Mouse (Mus musculus) forebrain, postnatal 0 days (tissue): ENCODE data around the gene Gpx4. TPM values are rescaled to one million over a fixed set of nuclear protein-coding genes. Genes with fewer than 3 reads are reported as not detected.
A peak's percentile ranks its signal among the peaks of the same experiment; 100 is the strongest.

Experiments
- ATAC-seq: fragments of 200-750 bp; cut with Nextera tagmentation; 2 replicates; pipeline ENCODE4 v1.8.0; 2017; ENCODE audit warnings: mild to moderate bottlenecking, moderate library complexity
- DNase-seq: peaks from one replicate; pipeline ENCODE4 v3.0.0-alpha.2; 2015
- H3K27ac ChIP-seq: fragments of 300-500 bp; sonication (generic); 2 replicates; pipeline ENCODE4 v1.5.1; 2014; ENCODE audit warnings: low read depth, mild to moderate bottlenecking, antibody characterized with exemption, low read length, moderate library complexity, mixed read lengths
- H3K27me3 ChIP-seq: fragments of 300-500 bp; sonication (generic); 2 replicates; pipeline ENCODE4 v1.6.1; 2014; ENCODE audit warnings: mild to moderate bottlenecking, low read length, mixed read lengths; ENCODE audit not compliant: insufficient read depth
- H3K36me3 ChIP-seq: fragments of 300-500 bp; sonication (generic); 2 replicates; pipeline ENCODE4 v1.6.1; 2014; ENCODE audit warnings: mild to moderate bottlenecking, moderate library complexity; ENCODE audit not compliant: insufficient read depth
- H3K4me1 ChIP-seq: fragments of 300-500 bp; sonication (generic); 2 replicates; pipeline ENCODE4 v1.6.1; 2014; ENCODE audit warnings: antibody characterized with exemption; ENCODE audit not compliant: insufficient read depth
- H3K4me2 ChIP-seq: fragments of 300-500 bp; sonication (generic); 2 replicates; pipeline ENCODE4 v1.6.1; 2014; ENCODE audit warnings: low read depth, mild to moderate bottlenecking, moderate library complexity
- H3K4me3 ChIP-seq: fragments of 300-500 bp; sonication (generic); 2 replicates; pipeline ENCODE4 v1.5.1; 2014; ENCODE audit warnings: low read depth, low read length, mixed read lengths
- H3K9ac ChIP-seq: fragments of 300-500 bp; sonication (generic); 2 replicates; pipeline ENCODE4 v1.6.1; 2014; ENCODE audit warnings: mild to moderate bottlenecking
- H3K9me3 ChIP-seq: fragments of 300-500 bp; sonication (generic); 2 replicates; pipeline ENCODE4 v1.6.1; 2016; ENCODE audit warnings: low read length
- CTCF ChIP-seq: sonication (generic); IDR thresholded peaks from 2 replicates; pipeline ENCODE4 v1.5.1; 2016; ENCODE audit warnings: antibody characterized with exemption, control low read depth, low read depth
- WGBS: fragments of 180-500 bp; shearing (Covaris S2); extraction: QIAGEN DNeasy Blood & Tissue Kit; methylation state at CpG from one replicate; pipeline ENCODE4 v1.1.7; 2014; 5-methylcytosine and 5-hydroxymethylcytosine counted together
- polyA plus RNA-seq: library from polyadenylated mRNA; unstranded; fragments of >200 nt; fragmentation: Nextera tagmentation; extraction: Ambion mirVana; gene quantifications from 2 replicates; pipeline ENCODE4 v1.2.1, GENCODE M21; 2015
- total RNA-seq: library from RNA; depleted of rRNA; stranded (reverse); fragments of >200 nt; gene quantifications from 2 replicates; pipeline ENCODE4 v1.2.3, GENCODE M21; 2014

The Gpx4 gene
- total and polyA plus RNA-seq, 2 experiments from 2014 or later = 401 to 644 TPM

DNA sequence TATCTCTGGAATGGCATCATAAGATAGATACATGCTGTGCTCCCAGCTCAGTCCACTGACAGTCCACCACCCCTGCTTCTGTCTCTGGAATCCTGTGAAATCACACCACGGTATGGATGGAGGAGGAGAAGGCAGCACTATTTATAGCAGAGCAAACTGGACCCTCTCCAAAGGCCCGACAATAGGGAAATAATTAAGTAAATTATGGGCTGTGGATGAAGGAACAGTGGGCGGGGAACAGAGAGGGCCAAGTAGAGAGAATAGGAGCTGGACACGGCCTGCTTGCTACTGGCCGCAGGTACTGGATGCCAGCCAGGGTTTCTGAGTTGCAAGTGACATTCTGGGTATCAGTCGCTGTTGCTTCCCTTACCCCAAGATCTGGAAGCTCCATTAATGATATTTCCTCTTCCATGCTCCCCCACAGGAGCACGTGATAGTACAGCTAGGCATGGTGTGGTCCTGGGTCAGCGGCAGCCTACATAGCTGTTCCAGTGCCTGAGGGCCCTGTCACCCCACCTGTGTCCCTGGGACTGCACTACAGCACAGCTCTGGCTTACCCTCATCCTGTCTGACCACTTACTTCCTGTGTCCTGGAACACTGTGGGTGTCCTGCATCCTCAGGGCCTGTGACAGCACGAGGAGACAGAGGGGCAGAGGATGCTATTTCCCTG, 38.0 kb downstream of the Gpx4 start:
- H3K9me3 ChIP-seq = no peaks in the 10 kb centered on the region
- no peaks in the 10 kb centered on the region for H3K27me3 ChIP-seq
- H3K9ac ChIP-seq = peak overlapping the region; percentile 10; the same call in 1 of the 2 replicates
- WGBS = 57% methylated on average over 9 of the region's 9 CpGs
- H3K4me1 ChIP-seq = no peaks in the 10 kb centered on the region
- no peak for TF ChIP-seq CTCF
- ATAC-seq = peak; percentile 38
- DNase-seq = peak; percentile 22
- no peak overlapping the region for H3K4me2 ChIP-seq
- H3K36me3 ChIP-seq = peaks cover 40% of the 10 kb centered on the region
- no peak overlapping the region for H3K4me3 ChIP-seq
- H3K27ac ChIP-seq = no peak overlapping the region; the same call in 1 of the 2 replicates

- no peaks in the 10 kb centered on the region for H3K27me3 ChIP-seq
- ATAC-seq = no peak
- no peak overlapping the region for H3K27ac ChIP-seq
- H3K4me3 ChIP-seq = no peak overlapping the region
- WGBS = 91% methylated on average over 3 of the region's 3 CpGs
- no peak for DNase-seq
- H3K9ac ChIP-seq = no peak overlapping the region
- no peak for TF ChIP-seq CTCF
- no peaks in the 10 kb centered on the region for H3K4me1 ChIP-seq
- no peaks in the 10 kb centered on the region for H3K9me3 ChIP-seq
- peaks cover 23% of the 10 kb centered on the region; the same call in 1 of the 2 replicates for H3K36me3 ChIP-seq
- no peak overlapping the region for H3K4me2 ChIP-seq
Measured at GRCm38 (mm10) chr10:80086847-80087246, 39.9 kb downstream of the Gpx4 start.

- ATAC-seq = no peak
- WGBS = 91% methylated on average over 8 of the region's 8 CpGs
- no peak overlapping the region for H3K4me3 ChIP-seq
Measured at GRCm38 (mm10) chr10:80087483-80087882, 40.5 kb downstream of the Gpx4 start.

GRCm38 (mm10) chr10:80089146-80089545, 42.2 kb downstream of the Gpx4 start:
- Histone ChIP-seq H3K9me3 (no peaks in the 10 kb centered on the region), H3K4me2 (no peak overlapping the region), H3K27me3 (no peaks in the 10 kb centered on the region), H3K4me1 (no peaks in the 10 kb centered on the region), H3K9ac (no peak overlapping the region), H3K27ac (no peak overlapping the region), H3K36me3 (0 out of 2 replicates have a peak, but pooled peaks cover 4% of the 10 kb centered on the region), H3K4me3 (no peak overlapping the region)
- DNase-seq (no peak), ATAC-seq (no peak)
- no peak for TF ChIP-seq CTCF
- 63% methylated on average over 4 of the region's 4 CpGs for WGBS

More at GRCm38 (mm10) chr10:80087483-80087882, 40.5 kb downstream of the Gpx4 start:
- Histone ChIP-seq H3K9ac (no peak overlapping the region), H3K27ac (no peak overlapping the region), H3K36me3 (peaks cover 17% of the 10 kb centered on the region; the same call in 1 of the 2 replicates), H3K4me2 (no peak overlapping the region), H3K4me1 (no peaks in the 10 kb centered on the region), H3K27me3 (no peaks in the 10 kb centered on the region), H3K9me3 (no peaks in the 10 kb centered on the region)
- TF ChIP-seq CTCF = no peak
- no peak for DNase-seq

- DNase-seq (no peak), ATAC-seq (no peak)
- Histone ChIP-seq H3K9me3 (no peaks in the 10 kb centered on the region), H3K4me3 (no peak overlapping the region), H3K4me2 (no peak overlapping the region), H3K27me3 (no peaks in the 10 kb centered on the region), H3K27ac (no peak overlapping the region), H3K4me1 (no peaks in the 10 kb centered on the region), H3K9ac (no peak overlapping the region), H3K36me3 (no peaks in the 10 kb centered on the region)
- WGBS = 91% methylated on average over 6 of the region's 6 CpGs
- no peak for TF ChIP-seq CTCF
Measured at GRCm38 (mm10) chr10:80091527-80091926, 44.6 kb downstream of the Gpx4 start.

GRCm38 (mm10) chr10:80092690-80093089, 45.7 kb downstream of the Gpx4 start:
- WGBS = 82% methylated on average over 5 of the region's 5 CpGs

GRCm38 (mm10) chr10:80094085-80094484, 47.1 kb downstream of the Gpx4 start:
- 93% methylated on average over 6 of the region's 6 CpGs for WGBS
- Histone ChIP-seq H3K9me3 (no peaks in the 10 kb centered on the region), H3K27ac (no peak overlapping the region), H3K4me3 (no peak overlapping the region), H3K27me3 (no peaks in the 10 kb centered on the region), H3K9ac (no peak overlapping the region), H3K4me1 (no peaks in the 10 kb centered on the region), H3K36me3 (no peaks in the 10 kb centered on the region), H3K4me2 (no peak overlapping the region)
- ATAC-seq = no peak
- TF ChIP-seq CTCF = no peak
- DNase-seq = no peak

More at GRCm38 (mm10) chr10:80092690-80093089, 45.7 kb downstream of the Gpx4 start:
- Histone ChIP-seq H3K27me3 (no peaks in the 10 kb centered on the region), H3K27ac (no peak overlapping the region), H3K4me1 (no peaks in the 10 kb centered on the region), H3K9me3 (no peaks in the 10 kb centered on the region), H3K4me3 (no peak overlapping the region), H3K9ac (no peak overlapping the region), H3K36me3 (no peaks in the 10 kb centered on the region), H3K4me2 (no peak overlapping the region)
- no peak for ATAC-seq
- no peak for TF ChIP-seq CTCF
- no peak for DNase-seq
